Mouse (Mus musculus): Measurements from ENCODE around the gene Bptf. TPM values are rescaled to one million over a fixed set of nuclear protein-coding genes. Genes with fewer than 3 reads are reported as not detected.

Bptf gene
- total and polyA plus RNA-seq, 3 experiments, result 22.1 to 63.9 (median 28.0) TPM

DNA sequence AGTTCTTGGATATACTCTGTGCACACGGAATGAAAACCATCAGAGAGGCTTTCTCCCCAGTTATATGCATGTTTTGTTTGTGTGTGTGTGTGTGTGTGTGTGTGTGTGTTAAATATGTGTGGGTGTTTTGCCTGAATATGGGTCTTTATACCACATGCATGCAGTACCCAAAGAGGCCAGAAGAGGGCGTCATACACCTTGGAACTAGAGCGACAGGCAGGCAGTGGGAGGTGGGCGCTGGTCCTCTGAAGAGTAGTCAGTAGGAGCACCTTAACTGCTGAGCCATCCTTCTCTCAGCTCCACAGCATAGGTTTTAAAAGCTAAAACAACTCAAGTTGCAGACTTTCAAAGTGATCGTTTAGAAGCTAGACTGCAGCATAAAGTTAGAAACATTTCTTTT is 26.7 kb downstream of the Bptf start:
- dilution Hi-C loops (cut with MboI; ENCODE audit: extremely low pct_ligation_motif_present, extremely low pct_unique_long_range_greater_than_20kb, low sequenced_read_pairs) (no loop called here), in situ Hi-C loops (cut with MboI; ENCODE audit: low pct_ligation_motif_present, low pct_unique_long_range_greater_than_20kb, low sequenced_read_pairs) (loop anchor here (5.0 kb wide), 1 partner anchor 37 kb away; no protein-coding TSS in a partner anchor)
- Histone ChIP-seq H3K27ac (ENCODE audit: insufficient read depth, low read depth) (no peak overlapping the region), H3K79me2 (replicated peaks; ENCODE audit: control insufficient read depth, extremely low read depth, insufficient read depth, poor library complexity, severe bottlenecking) (peaks cover 61% of the 10 kb centered on the region), H3K4me3 (replicated peaks in 1 of 3; ENCODE audit: low read depth in 2 of 3, low read length in 2 of 3, poor library complexity in 1 of 3) (no peak overlapping the region), H3K9me3 (replicated peaks; ENCODE audit: low read length) (no peaks in the 10 kb centered on the region), H3K36me3 (replicated peaks in 1 of 2; ENCODE audit: control insufficient read depth in 1 of 2, insufficient read depth in 1 of 2, low read length in 1 of 2) (peaks cover 9 to 38% of the 10 kb centered on the region in 2 experiments), H3K27me3 (replicated peaks) (no peaks in the 10 kb centered on the region), H3K9ac (ENCODE audit: insufficient read depth, low read depth) (no peak overlapping the region), H3K4me1 (ENCODE audit: control insufficient read depth in 1 of 2, insufficient read depth in 2 of 2) (peaks cover 26 to 85% of the 10 kb centered on the region in 2 experiments), H3K4me2 (ENCODE audit: insufficient read depth, low read depth, poor library complexity, severe bottlenecking) (no peak overlapping the region)
- TF ChIP-seq SIN3A (IDR thresholded peaks at IDR 0.05; ENCODE audit: low read length) (no peak), RAD21 (IDR thresholded peaks at IDR 0.05; ENCODE audit: low read depth, low read length) (peak; percentile 62), SMC3 (IDR thresholded peaks at IDR 0.05; ENCODE audit: low read depth, low read length) (peak; percentile 53), MXI1 (IDR thresholded peaks at IDR 0.05; ENCODE audit: low read depth, low read length) (no peak), MYC (IDR thresholded peaks at IDR 0.05; ENCODE audit: low read depth, low read length) (0 out of 2 replicates have a peak, but pooled peaks have one; percentile 47), IRF4 (IDR thresholded peaks at IDR 0.05; ENCODE audit: low read depth, low read length) (0 out of 2 replicates have a peak, but pooled peaks have one; percentile 8), POLR2A (IDR thresholded peaks at IDR 0.05; ENCODE audit: low read depth, low read length) (no peak), CTCF (conservative IDR thresholded peaks at IDR 0.05 in 1 of 2, IDR thresholded peaks at IDR 0.05 in 1 of 2; ENCODE audit: low read depth in 2 of 2, low read length in 2 of 2) (peak; percentile 87 to 93)
- peak; percentile 91 for DNase-seq (ENCODE audit: extremely low read depth)

DNA sequence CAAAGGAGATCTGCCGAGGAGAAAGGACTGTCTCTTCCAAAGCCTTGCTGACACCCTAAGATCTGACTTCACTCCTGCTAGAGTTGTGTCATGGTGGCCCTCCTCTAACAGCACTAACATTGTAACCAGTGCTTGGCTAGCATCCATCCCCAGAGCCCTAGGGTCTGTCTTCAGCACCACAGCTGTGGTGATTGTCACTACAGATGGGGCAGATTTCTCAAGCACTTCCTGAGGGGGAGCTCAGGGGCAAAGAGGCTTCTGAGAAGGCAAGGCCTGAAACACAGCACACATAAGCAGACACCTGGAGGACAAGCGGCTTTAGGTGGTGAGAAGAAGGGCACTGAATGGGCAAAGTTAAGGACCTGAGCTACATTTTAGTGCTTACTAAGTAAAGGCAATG is 28.2 kb downstream of the Bptf start:
- Histone ChIP-seq H3K9me3 (replicated peaks; ENCODE audit: low read length) (no peaks in the 10 kb centered on the region), H3K79me2 (replicated peaks; ENCODE audit: control insufficient read depth, extremely low read depth, insufficient read depth, poor library complexity, severe bottlenecking) (peaks cover 61% of the 10 kb centered on the region), H3K36me3 (replicated peaks in 1 of 2; ENCODE audit: control insufficient read depth in 1 of 2, insufficient read depth in 1 of 2, low read length in 1 of 2) (peaks cover 12 to 40% of the 10 kb centered on the region in 2 experiments), H3K4me2 (ENCODE audit: insufficient read depth, low read depth, poor library complexity, severe bottlenecking) (no peak overlapping the region), H3K4me1 (ENCODE audit: control insufficient read depth in 1 of 2, insufficient read depth in 2 of 2) (peaks cover 26 to 76% of the 10 kb centered on the region in 2 experiments), H3K9ac (ENCODE audit: insufficient read depth, low read depth) (0 out of 2 replicates have a peak overlapping the region, but pooled peaks have one; percentile 3), H3K27me3 (replicated peaks) (no peaks in the 10 kb centered on the region), H3K4me3 (replicated peaks in 1 of 3; ENCODE audit: low read depth in 2 of 3, low read length in 2 of 3, poor library complexity in 1 of 3) (no peak overlapping the region), H3K27ac (ENCODE audit: insufficient read depth, low read depth) (peak overlapping the region; percentile 12; the same call in 1 of the 2 replicates)
- dilution Hi-C loops (cut with MboI; ENCODE audit: extremely low pct_ligation_motif_present, extremely low pct_unique_long_range_greater_than_20kb, low sequenced_read_pairs), result no loop called here
- no peak for TF ChIP-seq GABPA (IDR thresholded peaks at IDR 0.05; ENCODE audit: insufficient replicate concordance, low read depth, low read length)
- TF ChIP-seq UBTF (IDR thresholded peaks at IDR 0.05; ENCODE audit: low read depth, low read length), result no peak
- no peak for TF ChIP-seq MEF2A (IDR thresholded peaks at IDR 0.05; ENCODE audit: borderline replicate concordance, low read depth, low read length)
- no peak for TF ChIP-seq MAX (IDR thresholded peaks at IDR 0.05; ENCODE audit: low read length)
- no peak for TF ChIP-seq ZKSCAN1 (IDR thresholded peaks at IDR 0.05; ENCODE audit: borderline replicate concordance, low read depth, low read length)
- TF ChIP-seq HCFC1 (IDR thresholded peaks at IDR 0.05; ENCODE audit: low read depth, low read length), result no peak
- TF ChIP-seq ETS1 (conservative IDR thresholded peaks at IDR 0.05; ENCODE audit: low read depth, low read length), result no peak
- no peak for TF ChIP-seq SIN3A (IDR thresholded peaks at IDR 0.05; ENCODE audit: low read length)
- TF ChIP-seq JUND (conservative IDR thresholded peaks at IDR 0.05; ENCODE audit: low read depth, low read length), result no peak
- no peak for TF ChIP-seq ZC3H11A (IDR thresholded peaks at IDR 0.05; ENCODE audit: low read depth, low read length)
- no peak for TF ChIP-seq IRF4 (IDR thresholded peaks at IDR 0.05; ENCODE audit: low read depth, low read length)
- TF ChIP-seq ELF1 (IDR thresholded peaks at IDR 0.05; ENCODE audit: low read depth, low read length), result no peak
- in situ Hi-C loops (cut with MboI; ENCODE audit: low pct_ligation_motif_present, low pct_unique_long_range_greater_than_20kb, low sequenced_read_pairs), result no loop called here
- DNase-seq (ENCODE audit: extremely low read depth), result peak; percentile 33

Data from CH12.LX (cell line).